Mouse (Mus musculus) lung, adult 2 months (tissue): ENCODE measurements at regions not wholly inside any gene's neighbourhood (a gene's known extent, or its start where the extent isn't known, plus 50 kb on each side); places are given as distances from the start of the nearest gene placed in this dataset.

ENCODE experiments used
- CTCF ChIP-seq: fragments of 200-500 bp; IDR thresholded peaks from 2 replicates; pipeline ENCODE4 v1.5.1; 2011; ENCODE audit warnings: mild to moderate bottlenecking, low read length, control low read depth; ENCODE audit not compliant: insufficient read depth
- POLR2A ChIP-seq: fragments of 200-500 bp; IDR thresholded peaks from 2 replicates; pipeline ENCODE4 v1.6.1; 2011; ENCODE audit warnings: low read depth, mild to moderate bottlenecking, control low read depth, low read length, borderline replicate concordance; ENCODE audit errors: extremely low read depth

- TF ChIP-seq CTCF, result no peak
- TF ChIP-seq POLR2A, result no peak
Measured at GRCm38 (mm10) chr10:26178356-26178755, 51.2 kb upstream of the Samd3 start.
